Mouse (Mus musculus): ENCODE measurements around the gene Cnr2.
"Not testable (repeated sequence)": the region's sequence is repeated elsewhere in the genome, so short reads cannot be mapped to it uniquely, and the experiment has no call there.

Cnr2 gene

GRCm38 (mm10) chr4:135934708-135935500 lies 39.7 kb downstream of the Cnr2 start:
- peak; percentile 29 for DNase-seq (ENCODE audit: low spot score)

DNA sequence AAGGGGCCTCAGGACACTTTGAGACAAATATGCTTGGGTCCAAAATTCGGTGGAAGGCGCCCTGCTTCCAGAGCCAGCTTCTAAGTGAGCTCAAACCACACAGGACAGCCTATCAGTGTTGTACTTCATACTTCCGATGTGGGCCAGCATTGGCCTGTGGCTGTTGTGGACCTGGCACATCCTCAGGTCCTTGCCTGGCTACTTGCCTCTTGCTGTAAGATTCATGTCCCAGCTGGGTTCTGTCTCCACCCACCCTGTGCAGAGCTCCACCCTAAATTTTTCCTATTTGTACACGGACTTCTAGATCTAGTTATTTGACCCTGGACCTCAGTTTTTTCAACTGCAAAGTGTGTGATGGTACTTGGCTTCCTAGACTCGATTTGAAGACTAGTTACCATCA lies 40.3 kb downstream of the Cnr2 start:
- DNase-seq (ENCODE audit: low spot score) = no peak

- DNase-seq (ENCODE audit: low spot score) = no peak
Measured at GRCm38 (mm10) chr4:135938858-135939257, 43.7 kb downstream of the Cnr2 start.

DNA sequence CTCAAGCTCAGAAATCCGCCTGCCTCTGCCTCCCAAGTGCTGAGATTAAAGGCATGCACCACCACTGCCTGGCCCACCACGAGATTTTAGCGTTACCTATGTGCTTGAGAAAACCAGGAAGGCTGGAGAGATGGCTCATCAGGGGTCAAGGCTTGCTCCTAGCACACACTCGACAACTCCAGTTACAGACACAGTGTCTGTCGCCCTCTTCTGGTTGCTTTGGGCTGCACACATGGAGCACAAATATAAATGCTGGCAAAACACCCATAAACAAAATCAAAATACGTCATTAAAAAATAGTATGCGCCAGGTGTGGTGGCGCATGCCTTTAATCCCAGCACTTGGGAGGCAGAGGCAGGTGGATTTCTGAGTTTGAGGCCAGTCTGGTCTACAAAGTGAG lies 45.8 kb downstream of the Cnr2 start:
- DNase-seq (ENCODE audit: low spot score) = not testable (repeated sequence)

DNA sequence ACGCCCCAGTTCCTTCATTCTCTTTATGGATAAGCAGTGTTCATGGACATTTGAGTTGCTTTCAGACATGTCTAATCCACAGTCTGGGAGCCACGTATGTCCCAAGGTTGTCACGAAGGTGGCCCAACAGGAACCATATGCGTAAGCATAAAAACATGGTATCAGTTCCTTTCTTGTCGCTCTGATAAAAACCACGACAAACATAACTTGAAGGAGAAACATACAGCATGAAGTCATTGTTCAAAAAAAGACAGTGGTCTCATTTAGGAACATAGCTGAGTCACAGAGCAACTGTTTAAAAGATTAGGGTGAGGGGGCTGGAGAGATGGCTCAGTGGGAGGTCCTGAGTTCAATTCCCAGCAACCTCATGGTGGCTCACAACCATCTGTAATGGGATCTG lies 47.0 kb downstream of the Cnr2 start:
- DNase-seq (ENCODE audit: low spot score) = no peak

GRCm38 (mm10) chr4:135943389-135943788 lies 48.2 kb downstream of the Cnr2 start:
- DNase-seq (ENCODE audit: low spot score) = no peak

DNA sequence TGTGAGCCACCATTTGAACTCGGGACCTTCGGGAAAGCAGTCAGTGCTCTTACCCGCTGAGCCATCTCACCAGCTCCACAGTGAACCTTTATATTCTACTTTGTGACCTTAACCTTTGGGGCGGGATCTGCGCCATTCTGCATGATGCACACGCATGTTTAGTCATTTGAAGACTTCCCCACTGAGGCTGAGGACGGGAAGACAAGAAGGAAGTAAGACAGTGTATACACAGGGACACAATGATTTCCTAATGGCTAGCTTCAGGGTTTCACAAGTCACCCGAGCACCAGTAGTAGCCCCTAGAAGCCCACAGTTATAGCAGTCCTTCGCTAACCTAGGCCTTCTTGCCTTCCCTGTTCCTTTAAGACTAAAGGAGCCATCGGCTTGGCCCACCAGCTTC lies 50.5 kb downstream of the Cnr2 start:
- no peak for DNase-seq (ENCODE audit: low spot score)

GRCm38 (mm10) chr4:135946278-135946658 lies 51.1 kb downstream of the Cnr2 start, which contains the start of gene Hmgcl:
TSS of gene Hmgcl (plus strand) at chr4:135946448.
- DNase-seq (ENCODE audit: low spot score) = peak; percentile 96

DNA sequence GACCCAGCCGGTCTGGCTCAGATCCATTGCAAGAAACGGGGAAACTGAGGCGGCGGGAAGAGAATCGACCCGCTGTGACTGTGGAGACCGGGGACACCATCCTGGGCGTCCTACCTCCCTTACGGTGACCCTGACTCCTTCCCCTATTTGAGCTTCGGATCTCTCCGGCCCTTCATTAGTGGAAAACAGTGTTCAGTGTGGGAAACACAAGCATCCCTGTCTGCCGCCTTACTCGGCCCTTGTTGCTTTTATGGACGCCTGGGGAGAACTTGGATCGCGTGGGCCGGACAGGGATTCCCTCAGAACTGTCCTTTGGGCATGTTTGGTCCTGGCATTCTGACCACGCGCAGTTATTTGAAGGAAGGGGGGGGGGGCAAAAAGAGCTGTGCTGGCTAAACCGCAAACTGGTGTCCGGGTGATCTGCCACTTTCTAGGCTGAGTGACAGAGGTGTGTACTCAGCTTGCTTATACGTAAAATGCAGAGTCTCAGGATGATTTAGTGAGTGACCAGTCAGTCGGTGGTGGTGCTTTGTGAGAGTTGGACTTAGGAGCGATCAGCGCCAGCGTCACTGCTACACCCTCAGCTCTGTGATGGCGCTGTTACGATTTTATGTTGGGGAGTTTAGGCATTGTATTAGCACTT lies 51.6 kb downstream of the Cnr2 start:
- DNase-seq (ENCODE audit: low spot score) = peak; percentile 42

- no peak for DNase-seq (ENCODE audit: low spot score)
Measured at GRCm38 (mm10) chr4:135948142-135948541, 52.9 kb downstream of the Cnr2 start.

DNA sequence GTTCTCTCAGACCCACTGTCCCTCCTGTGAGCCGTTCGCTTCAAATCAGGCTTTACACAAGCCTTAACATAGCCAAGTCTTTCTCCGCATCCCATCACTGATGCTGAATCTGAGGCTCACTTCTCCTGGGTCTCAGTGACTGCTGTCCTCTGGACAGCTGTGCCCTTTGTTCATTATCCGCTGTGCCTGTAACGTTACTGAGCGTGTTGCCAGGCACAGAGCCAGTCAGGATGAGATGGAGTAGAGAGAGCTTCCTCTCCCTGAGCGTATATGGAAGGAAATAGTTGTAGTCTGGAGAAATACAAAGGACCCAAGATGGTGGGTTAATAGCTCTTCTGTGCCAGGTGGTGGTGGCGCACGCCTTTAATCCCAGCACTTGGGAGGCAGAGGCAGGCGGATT lies 54.3 kb downstream of the Cnr2 start:
- no peak for DNase-seq (ENCODE audit: low spot score)

GRCm38 (mm10) chr4:135949911-135950310 lies 54.7 kb downstream of the Cnr2 start:
- DNase-seq (ENCODE audit: low spot score) = no peak

DNA sequence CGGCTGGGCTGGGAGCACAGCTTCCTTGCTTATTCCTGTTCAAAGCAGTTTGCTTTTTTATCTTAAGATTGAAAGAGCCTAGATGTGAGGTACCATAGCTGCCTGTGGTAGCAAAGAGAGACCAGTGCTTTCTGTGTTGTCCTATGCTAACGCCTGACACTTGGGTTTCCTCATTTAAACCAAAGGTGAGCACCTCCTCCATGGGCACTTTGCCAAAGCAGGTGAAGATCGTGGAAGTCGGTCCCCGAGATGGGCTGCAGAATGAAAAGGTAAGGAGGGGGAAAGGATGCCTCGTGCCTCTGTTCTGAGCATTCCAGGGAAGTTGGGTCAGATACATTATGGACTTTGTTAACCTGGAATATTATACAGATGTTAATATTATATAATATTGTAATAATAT lies 55.2 kb downstream of the Cnr2 start:
- DNase-seq (ENCODE audit: low spot score) = no peak

DNA sequence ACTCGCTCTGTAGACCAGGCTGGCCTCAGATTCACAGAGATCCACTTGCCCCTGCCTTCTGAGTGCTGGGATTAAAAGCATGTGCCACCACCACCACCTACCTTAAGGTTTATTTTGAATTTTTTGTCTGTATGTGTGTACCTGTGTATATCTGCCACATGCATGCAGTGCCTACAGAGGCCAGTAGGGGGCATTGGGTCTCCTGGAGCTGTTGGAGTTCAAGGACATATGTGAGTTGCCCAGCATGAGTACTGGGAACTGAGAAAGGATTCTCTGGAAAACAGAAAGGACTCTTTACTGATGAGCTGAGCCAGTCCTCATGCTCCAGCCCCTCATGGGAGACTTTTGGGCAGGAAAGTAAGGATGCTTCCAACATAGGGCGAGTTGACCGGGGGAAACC lies 56.3 kb downstream of the Cnr2 start:
- no peak for DNase-seq (ENCODE audit: low spot score)

DNA sequence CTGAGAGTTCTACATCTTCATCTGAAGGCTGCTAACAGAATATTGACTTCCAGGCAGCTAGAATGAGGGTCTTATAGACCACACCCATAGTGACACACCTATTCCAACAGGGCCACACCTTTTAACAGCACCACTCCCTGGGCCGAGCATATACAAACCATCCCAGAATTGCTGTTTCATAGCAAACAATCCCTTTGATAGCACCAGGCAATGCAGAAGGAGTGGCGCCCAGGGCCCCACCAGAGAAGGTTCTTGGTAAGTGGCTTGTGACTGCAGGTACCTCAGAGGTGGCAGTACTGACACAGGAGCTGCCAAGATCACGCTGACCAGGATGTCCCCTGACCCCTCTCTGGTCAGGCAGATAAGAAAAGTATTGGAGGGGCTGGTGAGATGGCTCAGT lies 58.0 kb downstream of the Cnr2 start:
- no peak for DNase-seq (ENCODE audit: low spot score)

DNA sequence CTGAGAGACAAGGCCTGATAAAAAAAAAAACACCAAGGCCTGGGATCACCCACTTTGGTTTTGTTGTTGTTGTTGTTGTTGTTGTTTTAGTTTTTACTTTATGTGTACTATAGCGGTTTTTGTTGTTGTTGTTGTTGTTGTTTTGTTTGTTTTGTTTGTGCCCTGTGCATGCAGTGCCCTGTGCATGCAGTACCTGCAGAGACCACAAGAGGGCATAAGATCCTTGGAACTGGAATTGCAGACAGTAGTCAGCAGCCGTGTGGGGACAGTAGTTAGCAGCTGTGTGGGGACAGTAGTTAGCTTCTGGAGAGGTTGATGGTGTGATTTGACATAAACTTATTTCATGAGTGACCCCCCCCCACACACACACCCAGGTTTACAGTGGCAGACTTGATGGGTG lies 59.0 kb downstream of the Cnr2 start:
- peak; percentile 86 for DNase-seq (ENCODE audit: low spot score)

GRCm38 (mm10) chr4:135955886-135956285 lies 60.7 kb downstream of the Cnr2 start:
- no peak for DNase-seq (ENCODE audit: low spot score)

DNA sequence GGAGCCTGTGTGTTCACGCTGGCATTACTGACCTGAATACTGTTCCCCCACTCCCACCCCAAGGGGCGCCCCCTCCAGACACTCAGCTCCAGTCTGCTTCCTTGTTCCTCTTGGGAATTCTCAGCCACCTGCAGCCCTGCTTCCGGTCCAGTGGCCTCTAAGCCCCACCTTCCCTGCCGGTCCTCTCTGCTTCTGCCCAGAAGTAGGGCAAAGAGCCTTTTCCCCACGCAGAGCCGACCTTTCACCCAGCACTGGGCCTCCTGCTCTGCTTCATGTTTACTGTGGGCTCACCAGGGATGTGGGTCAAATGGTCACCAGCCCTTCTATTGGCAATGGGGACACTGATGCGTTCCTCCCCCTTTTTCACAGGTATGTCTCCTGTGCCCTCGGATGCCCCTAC lies 63.2 kb downstream of the Cnr2 start:
- DNase-seq (ENCODE audit: low spot score) = no peak

DNA sequence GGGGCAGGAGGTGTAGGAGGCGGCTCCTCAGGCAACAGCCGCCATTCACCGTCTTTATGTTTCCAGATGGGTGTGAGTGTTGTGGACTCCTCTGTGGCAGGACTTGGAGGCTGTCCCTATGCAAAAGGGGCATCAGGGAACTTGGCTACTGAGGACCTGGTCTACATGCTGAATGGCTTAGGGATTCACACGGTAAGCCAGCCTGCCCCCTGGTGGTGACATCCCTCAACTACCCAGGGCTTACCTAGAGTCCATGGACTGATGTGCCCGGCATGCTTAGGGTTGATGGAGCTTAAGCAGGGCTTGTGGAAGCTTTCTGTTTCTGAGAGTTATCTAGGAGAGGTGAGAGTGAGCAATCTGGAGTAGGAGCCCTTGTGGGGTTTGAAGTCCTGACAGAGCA lies 65.5 kb downstream of the Cnr2 start:
- peak; percentile 93 for DNase-seq (ENCODE audit: low spot score)

DNA sequence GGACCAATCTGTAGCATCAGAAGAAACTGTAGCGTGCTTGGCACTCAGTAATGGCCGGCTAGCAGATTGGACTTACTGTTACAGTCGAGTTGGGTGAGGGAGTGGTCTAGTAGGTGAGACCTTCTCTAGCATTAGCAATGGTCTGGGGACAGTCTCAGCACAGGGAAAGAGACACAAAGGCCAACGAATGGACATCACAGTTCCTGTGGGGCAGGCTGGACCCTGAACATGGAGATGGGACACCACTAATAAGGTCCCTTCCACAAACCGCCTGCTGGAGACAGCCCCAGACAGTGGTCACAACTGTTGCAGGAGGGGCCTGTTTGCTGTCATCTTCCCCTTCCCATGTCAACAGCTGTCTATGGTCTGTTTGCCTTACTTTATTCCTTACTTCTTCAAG lies 66.5 kb downstream of the Cnr2 start:
- no peak for DNase-seq (ENCODE audit: low spot score)

DNA sequence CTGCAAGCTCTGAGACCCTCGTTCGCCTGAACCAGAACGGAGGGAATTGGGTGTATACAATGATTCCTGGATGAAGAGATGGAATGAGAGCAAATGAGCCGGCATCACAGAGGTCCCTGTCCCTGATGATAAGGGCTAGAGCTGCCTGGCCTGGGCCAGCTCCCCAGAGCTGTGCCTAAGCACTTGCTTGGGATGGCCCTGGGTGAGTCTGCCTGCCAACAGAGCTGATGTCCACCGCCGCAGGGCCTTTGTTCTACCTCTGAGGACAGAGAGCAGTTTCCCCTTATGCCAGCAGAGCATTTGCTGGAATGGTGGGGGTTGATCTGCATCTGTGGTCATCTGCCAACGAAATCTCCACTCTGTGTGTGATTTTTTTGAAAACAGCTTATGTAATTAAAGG lies 67.0 kb downstream of the Cnr2 start:
- DNase-seq (ENCODE audit: low spot score) = no peak

DNA sequence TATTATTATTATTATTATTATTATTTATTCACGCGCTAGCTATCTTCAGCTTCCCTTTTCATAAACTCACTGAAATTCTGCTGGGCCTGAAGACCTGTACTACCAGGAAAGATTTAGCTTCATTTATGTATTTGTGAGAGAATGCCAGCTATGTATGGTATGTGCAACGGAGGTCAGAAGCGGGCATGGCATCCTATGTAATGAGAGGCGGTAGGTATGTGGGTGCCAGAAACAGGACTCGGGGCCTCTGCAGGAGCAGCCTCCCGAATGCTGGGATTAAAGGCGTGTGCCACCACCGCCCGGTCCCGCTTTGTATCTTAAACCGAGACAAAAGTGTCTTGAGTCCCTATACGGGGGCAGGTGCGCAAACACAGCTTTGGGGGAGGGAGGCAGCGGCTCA lies 67.8 kb downstream of the Cnr2 start:
- no peak for DNase-seq (ENCODE audit: low spot score)

- peak; percentile 98 for DNase-seq (ENCODE audit: low spot score)
Measured at GRCm38 (mm10) chr4:135963457-135964193, 68.4 kb downstream of the Cnr2 start, which contains the start of gene Gale. TSS of gene Gale (plus strand) at chr4:135963727.
